Mouse (Mus musculus) heart, adult 18-20 months (tissue): ENCODE results near the gene Mfap2. TPM values are rescaled to one million over a fixed set of nuclear protein-coding genes. Genes with fewer than 3 reads are reported as not detected.

Experiments used
- total RNA-seq, 2 experiments: library from RNA; stranded (reverse); gene quantifications; 2 replicates each; pipeline ENCODE4 v1.2.3; 2021

The Mfap2 gene
- total RNA-seq, 2 experiments from 2014 or later: 1.6 to 2.5 TPM

Other genes with a start within 250 kb of the Mfap2 start
- 1 to 10 TPM in 1 of 2 experiments, under 1 TPM in 1; 0.51 to 1.5 TPM for gene Padi4, start 236.2 kb upstream of the Mfap2 start, total RNA-seq
- under 1 TPM in 1 of 2 experiments, not detected in 1; 0.15 TPM for gene Padi3, start 199.8 kb upstream of the Mfap2 start, total RNA-seq
- gene Padi1, start 164.6 kb upstream of the Mfap2 start, total RNA-seq: under 1 TPM in 1 of 2 experiments, not detected in 1; 0.23 TPM
- gene Padi2, start 104.1 kb upstream of the Mfap2 start, total RNA-seq: 1 to 10 TPM in 1 of 2 experiments, under 1 TPM in 1; 0.97 to 1.4 TPM
- 1,000 to 10,000 TPM; 1,306 to 1,387 TPM for gene Sdhb, start 49.2 kb upstream of the Mfap2 start, total RNA-seq
- gene Atp13a2, start 23.5 kb upstream of the Mfap2 start, total RNA-seq: 10 to 100 TPM; 14.3 to 17.3 TPM
- gene Crocc, start 50.1 kb downstream of the Mfap2 start, total RNA-seq: 1 to 10 TPM; 4.1 to 4.3 TPM
- 10 to 100 TPM; 13.4 to 14.5 TPM for gene Necap2, start 67.9 kb downstream of the Mfap2 start, total RNA-seq
- not detected for gene Spata21, start 77.9 kb downstream of the Mfap2 start, total RNA-seq
- gene Szrd1, start 129.4 kb downstream of the Mfap2 start, total RNA-seq: 10 to 100 TPM; 87.6 to 95.7 TPM
- 10 to 100 TPM; 10.4 to 10.8 TPM for gene Fbxo42, start 137.5 kb downstream of the Mfap2 start, total RNA-seq
- 1 to 10 TPM in 1 of 2 experiments, under 1 TPM in 1; 0.52 to 1.2 TPM for gene Rsg1, start 203.5 kb downstream of the Mfap2 start, total RNA-seq
- gene Arhgef19, start 229.1 kb downstream of the Mfap2 start, total RNA-seq: 10 to 100 TPM; 28.3 to 31.3 TPM